Mouse (Mus musculus) heart, embryonic 16.5 days (tissue): Measurements from ENCODE around the gene Slc24a2. TPM values are rescaled to one million over a fixed set of nuclear protein-coding genes. Genes with fewer than 3 reads are reported as not detected.

Experiments used
- ATAC-seq: fragments of 200-750 bp; cut with Nextera tagmentation; replicated peaks from 2 replicates; pipeline ENCODE4 v1.8.0; 2017; ENCODE audit warnings: moderate number of reproducible peaks; ENCODE audit not compliant: insufficient read depth, low FRiP score; ENCODE audit errors: extremely low read depth
- H3K27ac ChIP-seq: fragments of 300-500 bp; sonication (generic); 2 replicates; pipeline ENCODE4 v1.5.1; 2014; ENCODE audit warnings: mild to moderate bottlenecking, low read length, control low read depth, moderate library complexity
- H3K27me3 ChIP-seq: fragments of 300-500 bp; sonication (generic); 2 replicates; pipeline ENCODE4 v1.6.1; 2014; ENCODE audit warnings: low read length, mixed read lengths; ENCODE audit not compliant: control insufficient read depth, insufficient read depth
- H3K36me3 ChIP-seq: fragments of 300-500 bp; sonication (generic); 2 replicates; pipeline ENCODE4 v1.6.1; 2014; ENCODE audit not compliant: control insufficient read depth, insufficient read depth
- H3K4me1 ChIP-seq: fragments of 300-500 bp; sonication (generic); 2 replicates; pipeline ENCODE4 v1.6.1; 2014; ENCODE audit warnings: low read length, mixed read lengths; ENCODE audit not compliant: control insufficient read depth, insufficient read depth
- H3K4me2 ChIP-seq: fragments of 300-500 bp; sonication (generic); 2 replicates; pipeline ENCODE4 v1.6.1; 2014; ENCODE audit warnings: low read depth, mild to moderate bottlenecking, control low read depth, low read length
- H3K4me3 ChIP-seq: fragments of 300-500 bp; sonication (generic); 2 replicates; pipeline ENCODE4 v1.5.1; 2014; ENCODE audit warnings: mild to moderate bottlenecking, control low read depth, low read length
- H3K9ac ChIP-seq: fragments of 300-500 bp; sonication (generic); 2 replicates; pipeline ENCODE4 v1.6.1; 2014; ENCODE audit warnings: low read length, control low read depth
- H3K9me3 ChIP-seq: fragments of 300-500 bp; sonication (generic); replicated peaks from 2 replicates; pipeline ENCODE4 v1.6.1; 2016; ENCODE audit warnings: low read length; ENCODE audit not compliant: control insufficient read depth
- WGBS: fragments of 180-500 bp; shearing (Covaris S2); extraction: QIAGEN DNeasy Blood & Tissue Kit; methylation state at CpG from one replicate; pipeline ENCODE4 v1.1.7; 2014; 5-methylcytosine and 5-hydroxymethylcytosine counted together
- polyA plus RNA-seq: library from polyadenylated mRNA; unstranded; fragments of >200 nt; fragmentation: Nextera tagmentation; extraction: Ambion mirVana; gene quantifications from 2 replicates; pipeline ENCODE4 v1.2.1, GENCODE M21; 2015

Slc24a2 gene
- polyA plus RNA-seq, 1 experiment from 2014 or later: 4.6 TPM

GRCm38 (mm10) chr4:86987846-86988245 lies 242.4 kb downstream of the Slc24a2 start:
- Histone ChIP-seq H3K4me2 (no peak overlapping the region), H3K4me3 (no peak overlapping the region), H3K27ac (no peak overlapping the region), H3K9ac (no peak overlapping the region), H3K36me3 (no peaks in the 10 kb centered on the region), H3K9me3 (no peaks in the 10 kb centered on the region), H3K27me3 (no peaks in the 10 kb centered on the region), H3K4me1 (no peaks in the 10 kb centered on the region)
- WGBS: 86% methylated on average over 4 of the region's 4 CpGs
- no peak for ATAC-seq

- Histone ChIP-seq H3K27ac (no peak overlapping the region), H3K9ac (no peak overlapping the region), H3K4me2 (no peak overlapping the region), H3K27me3 (no peaks in the 10 kb centered on the region), H3K9me3 (0 out of 2 replicates have a peak, but pooled peaks cover 4% of the 10 kb centered on the region), H3K36me3 (no peaks in the 10 kb centered on the region), H3K4me3 (no peak overlapping the region), H3K4me1 (no peaks in the 10 kb centered on the region)
- 71% methylated on average over 5 of the region's 5 CpGs for WGBS
- ATAC-seq: no peak
Observed at GRCm38 (mm10) chr4:86977272-86977671, 253.0 kb downstream of the Slc24a2 start.

GRCm38 (mm10) chr4:86957576-86958411 lies 272.5 kb downstream of the Slc24a2 start:
- H3K4me1 ChIP-seq: peaks cover 10% of the 10 kb centered on the region
- peak; percentile 52; the same call in 1 of the 2 replicates for ATAC-seq
- no peak overlapping the region for H3K9ac ChIP-seq
- peak overlapping the region; percentile 7; the same call in 1 of the 2 replicates for H3K4me2 ChIP-seq
- WGBS: 34% methylated on average over 14 of the region's 14 CpGs
- no peaks in the 10 kb centered on the region for H3K36me3 ChIP-seq
- H3K27me3 ChIP-seq: no peaks in the 10 kb centered on the region
- no peaks in the 10 kb centered on the region for H3K9me3 ChIP-seq
- no peak overlapping the region for H3K4me3 ChIP-seq
- H3K27ac ChIP-seq: no peak overlapping the region

GRCm38 (mm10) chr4:86955448-86955847 lies 274.8 kb downstream of the Slc24a2 start:
- H3K4me2 ChIP-seq: no peak overlapping the region
- peaks cover 10% of the 10 kb centered on the region for H3K4me1 ChIP-seq
- no peak overlapping the region for H3K9ac ChIP-seq
- WGBS: 23% methylated on average over 4 of the region's 4 CpGs
- H3K4me3 ChIP-seq: no peak overlapping the region
- peak; percentile 60; the same call in 1 of the 2 replicates for ATAC-seq
- no peak overlapping the region; the same call in 1 of the 2 replicates for H3K27ac ChIP-seq
- H3K9me3 ChIP-seq: no peaks in the 10 kb centered on the region
- no peaks in the 10 kb centered on the region for H3K36me3 ChIP-seq
- H3K27me3 ChIP-seq: no peaks in the 10 kb centered on the region

- peak; percentile 50; the same call in 1 of the 2 replicates for ATAC-seq
Observed at GRCm38 (mm10) chr4:86953519-86953918, 276.8 kb downstream of the Slc24a2 start.

GRCm38 (mm10) chr4:86948794-86949193 lies 281.5 kb downstream of the Slc24a2 start:
- H3K4me3 ChIP-seq: no peak overlapping the region
- H3K4me1 ChIP-seq: no peaks in the 10 kb centered on the region
- no peaks in the 10 kb centered on the region for H3K9me3 ChIP-seq
- H3K36me3 ChIP-seq: no peaks in the 10 kb centered on the region
- ATAC-seq: no peak
- WGBS: 76% methylated on average over 1 of the region's 1 CpGs
- H3K9ac ChIP-seq: no peak overlapping the region
- no peak overlapping the region for H3K27ac ChIP-seq
- no peaks in the 10 kb centered on the region for H3K27me3 ChIP-seq
- no peak overlapping the region for H3K4me2 ChIP-seq

More at GRCm38 (mm10) chr4:86953519-86953918, 276.8 kb downstream of the Slc24a2 start:
- Histone ChIP-seq H3K36me3 (no peaks in the 10 kb centered on the region), H3K9me3 (no peaks in the 10 kb centered on the region), H3K9ac (no peak overlapping the region), H3K4me1 (peaks cover 10% of the 10 kb centered on the region), H3K27ac (no peak overlapping the region), H3K4me3 (no peak overlapping the region), H3K4me2 (no peak overlapping the region), H3K27me3 (no peaks in the 10 kb centered on the region)
- WGBS: 41% methylated on average over 5 of the region's 5 CpGs

- Histone ChIP-seq H3K27ac (no peak overlapping the region), H3K9ac (no peak overlapping the region), H3K27me3 (no peaks in the 10 kb centered on the region), H3K4me3 (no peak overlapping the region), H3K9me3 (no peaks in the 10 kb centered on the region), H3K36me3 (no peaks in the 10 kb centered on the region), H3K4me1 (no peaks in the 10 kb centered on the region), H3K4me2 (no peak overlapping the region)
- 66% methylated on average over 6 of the region's 6 CpGs for whole genome bisulfite sequencing
- no peak for ATAC-seq
Observed at GRCm38 (mm10) chr4:86943296-86943695, 287.0 kb downstream of the Slc24a2 start.

- no peaks in the 10 kb centered on the region for H3K4me1 ChIP-seq
- 79% methylated on average over 6 of the region's 6 CpGs for WGBS
- H3K9me3 ChIP-seq: no peaks in the 10 kb centered on the region
- ATAC-seq: no peak
- no peak overlapping the region for H3K4me3 ChIP-seq
- no peaks in the 10 kb centered on the region for H3K36me3 ChIP-seq
- H3K9ac ChIP-seq: no peak overlapping the region
- H3K27me3 ChIP-seq: no peaks in the 10 kb centered on the region
- H3K4me2 ChIP-seq: no peak overlapping the region
- H3K27ac ChIP-seq: no peak overlapping the region
Observed at GRCm38 (mm10) chr4:86942656-86943055, 287.6 kb downstream of the Slc24a2 start.

GRCm38 (mm10) chr4:86936706-86937105 lies 293.6 kb downstream of the Slc24a2 start:
- H3K4me2 ChIP-seq: no peak overlapping the region
- ATAC-seq: no peak
- no peak overlapping the region for H3K9ac ChIP-seq
- H3K9me3 ChIP-seq: no peaks in the 10 kb centered on the region
- no peaks in the 10 kb centered on the region for H3K27me3 ChIP-seq
- H3K27ac ChIP-seq: no peak overlapping the region
- no peaks in the 10 kb centered on the region for H3K36me3 ChIP-seq
- WGBS: 70% methylated on average over 3 of the region's 3 CpGs
- H3K4me3 ChIP-seq: no peak overlapping the region
- H3K4me1 ChIP-seq: no peaks in the 10 kb centered on the region
